Mouse (Mus musculus): ENCODE data around the gene Sytl1. TPM values are rescaled to one million over a fixed set of nuclear protein-coding genes. Genes with fewer than 3 reads are reported as not detected.
A peak's percentile ranks its signal among the peaks of the same experiment; 100 is the strongest.

The Sytl1 gene
- total RNA-seq, 2 experiments from 2014 or later, result not detected

DNA sequence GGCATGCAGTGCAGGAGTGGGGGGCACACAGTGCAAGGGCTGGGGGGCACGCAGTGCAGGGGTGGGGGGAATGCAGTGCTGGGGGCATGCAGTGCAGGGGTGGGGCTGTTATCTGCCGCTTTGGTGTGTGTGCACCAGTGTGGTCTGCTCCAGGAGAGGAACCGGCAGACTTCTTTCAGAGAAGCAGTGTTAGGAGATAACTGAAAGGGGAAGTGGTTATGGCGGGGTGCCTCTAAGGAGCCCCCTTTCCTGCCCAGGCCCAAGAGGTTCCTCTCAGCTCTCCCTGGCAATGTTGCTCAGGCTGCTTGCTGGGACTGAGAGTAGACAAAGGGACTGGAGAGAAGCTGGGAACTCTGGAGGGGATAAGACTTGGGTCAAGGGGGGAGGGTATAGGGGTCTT lies 25.0 kb downstream of the Sytl1 start:
- Histone ChIP-seq H3K27ac (no peak overlapping the region), H3K4me3 (no peak overlapping the region)
- intact Hi-C loops (cut with DNase I), result no loop called here
- DNase-seq, result no peak
- no peak for TF ChIP-seq CTCF (IDR thresholded peaks at IDR 0.05)

DNA sequence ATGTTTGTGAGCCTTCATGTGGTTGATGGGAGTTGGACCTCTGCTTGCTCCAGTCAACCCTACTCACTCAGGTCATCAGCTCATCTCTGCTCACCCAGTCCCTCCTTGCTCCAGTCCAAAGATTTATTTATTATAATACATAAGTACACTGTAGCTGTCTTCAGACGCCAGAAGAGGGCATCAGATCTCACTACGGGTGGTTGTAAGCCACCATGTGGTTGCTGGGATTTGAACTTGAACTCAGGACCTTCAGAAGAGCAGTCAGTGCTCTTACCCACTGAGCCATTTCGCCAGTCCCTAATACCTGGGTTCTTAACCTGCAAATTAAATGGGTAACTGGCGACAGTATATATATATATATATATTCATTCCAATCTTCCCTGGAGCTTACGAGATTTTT lies 27.5 kb downstream of the Sytl1 start:
- Histone ChIP-seq H3K4me3 (no peak overlapping the region), H3K27ac (no peak overlapping the region)
- DNase-seq, result no peak
- no peak for TF ChIP-seq CTCF (IDR thresholded peaks at IDR 0.05)
- intact Hi-C loops (cut with DNase I), result no loop called here

DNA sequence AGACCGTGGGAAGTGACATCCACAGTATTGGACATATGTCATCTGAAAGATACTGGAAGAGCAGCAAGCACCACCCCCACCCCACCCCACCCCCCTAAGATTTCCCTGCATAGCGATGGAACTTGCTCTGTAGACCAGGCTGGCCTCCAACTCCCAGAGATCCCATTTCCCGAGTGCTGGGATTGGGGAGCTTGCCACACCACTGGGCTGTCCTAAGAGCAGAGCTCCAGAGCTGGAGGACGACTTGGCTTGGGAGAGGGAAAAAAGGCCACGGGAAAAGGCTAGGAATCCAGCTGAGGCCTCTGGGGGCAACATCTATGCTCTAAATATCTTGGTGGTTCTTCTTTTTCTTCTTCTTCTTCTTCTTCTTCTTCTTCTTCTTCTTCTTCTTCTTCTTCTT lies 28.1 kb downstream of the Sytl1 start:
- intact Hi-C loops (cut with DNase I), result loop anchor here (5.0 kb wide), 1 partner anchor 63 kb away; no protein-coding TSS in a partner anchor
- no peak for DNase-seq

DNA sequence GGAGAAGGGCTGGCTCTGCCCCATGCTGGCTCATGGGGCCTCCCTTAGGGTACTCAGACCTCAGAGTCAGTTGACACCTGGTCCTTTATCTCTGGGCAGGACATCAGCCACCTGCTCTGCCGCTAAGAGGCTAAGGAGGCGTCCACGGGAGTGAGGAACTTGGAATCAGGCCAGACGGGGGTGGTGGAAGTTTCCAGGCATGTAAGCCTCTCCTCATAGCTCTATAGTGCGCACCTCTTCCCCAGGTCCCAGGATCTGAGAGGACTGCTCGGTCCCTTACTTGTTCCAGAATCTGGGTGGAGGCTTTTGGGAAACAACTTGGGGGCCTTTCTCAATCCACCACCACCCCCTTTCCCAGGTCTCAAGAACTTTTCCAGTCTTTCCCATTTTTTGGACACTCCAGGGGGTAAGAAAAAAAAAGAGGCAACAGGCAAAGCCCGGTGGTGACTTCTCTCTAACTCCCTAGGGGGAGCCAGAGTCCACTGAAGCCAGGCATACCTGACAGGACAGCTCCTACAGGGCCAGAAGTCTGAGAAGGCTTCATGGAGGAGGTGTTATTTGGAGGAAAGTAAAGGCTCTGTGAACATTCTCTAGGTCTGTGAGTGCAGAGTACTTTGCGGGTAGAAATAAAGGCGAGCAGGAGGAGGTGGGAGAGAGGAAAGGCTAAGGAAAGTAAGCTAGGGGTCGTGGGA lies 29.5 kb downstream of the Sytl1 start:
- TF ChIP-seq CTCF (IDR thresholded peaks at IDR 0.05), result peak; percentile 84
- Histone ChIP-seq H3K27ac (no peak overlapping the region), H3K4me3 (no peak overlapping the region)
- intact Hi-C loops (cut with DNase I), result loop anchor here (5.0 kb wide), 1 partner anchor 64 kb away; no protein-coding TSS in a partner anchor
- peak; percentile 61 for DNase-seq

More for the DNA sequence above, 28.1 kb downstream of the Sytl1 start:
- Histone ChIP-seq H3K27ac (no peak overlapping the region), H3K4me3 (no peak overlapping the region)
- TF ChIP-seq CTCF (IDR thresholded peaks at IDR 0.05), result no peak

DNA sequence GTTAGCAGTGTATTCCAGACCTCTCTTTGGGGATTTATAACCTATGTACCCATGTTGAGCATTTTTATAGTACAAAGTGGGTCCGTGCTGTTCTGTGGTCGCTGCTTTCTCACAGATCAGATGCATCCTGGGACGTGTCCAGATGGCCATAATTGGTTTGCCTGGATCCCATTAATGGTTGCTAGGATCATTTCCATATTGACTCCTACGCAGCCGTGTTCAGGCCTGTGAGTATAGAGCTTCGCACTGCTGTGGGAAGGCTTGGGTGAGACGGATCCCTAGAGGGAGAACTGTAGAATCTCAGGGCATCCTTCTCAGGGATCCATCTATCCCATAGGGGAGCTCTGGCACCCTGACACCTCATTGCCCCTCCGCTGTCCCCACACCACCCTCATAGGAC lies 33.3 kb downstream of the Sytl1 start:
- intact Hi-C loops (cut with DNase I), result no loop called here
- Histone ChIP-seq H3K4me3 (no peak overlapping the region), H3K27ac (no peak overlapping the region)
- TF ChIP-seq CTCF (IDR thresholded peaks at IDR 0.05), result no peak
- DNase-seq, result no peak

DNA sequence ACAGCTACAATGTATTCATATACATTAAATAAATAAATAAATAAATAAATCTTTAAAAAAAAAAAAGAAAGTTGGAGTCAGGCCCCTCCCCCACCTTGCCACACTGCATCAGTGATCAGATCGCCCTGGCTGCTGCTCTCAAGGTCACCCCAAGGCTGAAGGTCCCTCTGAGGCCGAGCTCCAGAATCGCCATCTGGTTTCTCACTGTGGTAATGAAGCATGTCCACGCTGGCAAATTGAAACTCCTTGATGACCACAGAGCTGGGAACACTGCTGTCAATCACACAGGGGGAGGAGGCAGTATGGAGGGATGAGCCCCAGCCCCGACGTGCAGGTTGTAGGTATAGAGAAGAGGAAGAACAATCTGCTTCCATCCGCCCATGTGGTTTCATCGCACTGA lies 35.3 kb downstream of the Sytl1 start:
- intact Hi-C loops (cut with DNase I), result no loop called here
- H3K27ac ChIP-seq, result peak overlapping the region; percentile 24; the same call in 1 of the 2 replicates
- no peak overlapping the region for H3K4me3 ChIP-seq
- no peak for DNase-seq
- TF ChIP-seq CTCF (IDR thresholded peaks at IDR 0.05), result no peak

DNA sequence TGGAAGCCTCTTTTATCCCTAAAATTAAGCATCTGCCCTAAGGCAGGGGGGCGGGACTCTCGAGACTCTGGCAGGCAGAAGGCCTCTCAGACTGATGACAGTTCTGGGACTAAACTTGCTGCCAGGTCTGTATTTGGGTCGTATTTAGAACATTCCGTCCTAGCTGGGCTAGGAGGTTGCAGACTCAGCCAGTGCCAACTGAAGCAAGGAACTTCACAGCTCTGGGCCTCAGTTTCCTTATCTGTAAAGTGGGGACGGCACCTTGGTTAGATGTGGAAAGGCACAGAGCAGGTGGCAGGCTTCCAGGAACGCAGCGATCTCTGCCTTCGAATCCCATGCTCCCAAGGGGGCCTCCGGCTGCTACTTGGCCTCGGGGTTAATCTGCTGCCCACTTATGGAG lies 36.8 kb downstream of the Sytl1 start:
- intact Hi-C loops (cut with DNase I), result no loop called here
- no peak overlapping the region for H3K4me3 ChIP-seq
- peak overlapping the region; percentile 59 for H3K27ac ChIP-seq
- DNase-seq, result peak; percentile 70
- no peak for TF ChIP-seq CTCF (IDR thresholded peaks at IDR 0.05)

DNA sequence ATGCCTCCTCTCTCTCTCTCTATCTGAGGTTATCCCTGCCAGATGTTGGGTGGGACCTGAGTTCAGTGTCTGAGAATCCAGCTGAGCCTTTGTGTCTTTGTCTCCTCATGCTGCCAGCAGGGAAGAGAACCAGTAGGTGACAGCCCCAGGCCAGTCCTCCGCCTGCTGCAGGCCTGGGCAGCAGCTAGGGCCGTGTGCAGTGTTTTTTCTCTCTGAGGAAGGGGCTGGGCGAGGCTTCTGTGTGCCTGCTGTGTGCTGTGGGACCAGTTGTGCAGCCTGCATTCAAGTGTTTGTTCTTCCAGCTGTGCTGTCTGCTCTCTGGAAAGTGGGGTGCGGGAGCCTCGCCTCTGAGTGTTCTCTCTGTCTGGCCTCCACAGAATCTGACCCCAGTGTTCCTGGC lies 39.0 kb downstream of the Sytl1 start:
- no peak for TF ChIP-seq CTCF (IDR thresholded peaks at IDR 0.05)
- intact Hi-C loops (cut with DNase I), result no loop called here
- DNase-seq, result no peak
- Histone ChIP-seq H3K4me3 (no peak overlapping the region), H3K27ac (no peak overlapping the region)

DNA sequence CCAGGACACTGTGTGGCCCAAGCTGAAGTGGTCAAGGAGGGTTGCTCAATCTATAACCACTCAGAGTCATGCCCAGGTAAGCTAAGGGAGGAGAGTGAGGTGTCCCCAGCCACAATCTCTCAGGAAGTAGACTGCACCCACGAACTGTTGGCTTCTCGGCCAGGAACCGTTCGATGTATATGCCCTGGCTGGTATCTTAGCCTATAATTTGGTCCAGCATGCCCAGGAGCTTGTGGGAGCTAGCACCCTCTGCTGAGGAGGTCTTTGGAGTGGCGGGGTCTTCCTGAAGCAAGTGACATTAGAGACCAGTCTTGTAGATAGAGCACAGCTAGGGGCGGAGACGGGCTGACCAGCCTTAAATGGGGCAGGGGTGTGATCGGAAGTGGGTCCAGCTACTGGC lies 41.2 kb downstream of the Sytl1 start:
- no peak overlapping the region for H3K4me3 ChIP-seq
- intact Hi-C loops (cut with DNase I), result no loop called here
- no peak overlapping the region for H3K27ac ChIP-seq
- no peak for TF ChIP-seq CTCF (IDR thresholded peaks at IDR 0.05)
- no peak for DNase-seq

DNA sequence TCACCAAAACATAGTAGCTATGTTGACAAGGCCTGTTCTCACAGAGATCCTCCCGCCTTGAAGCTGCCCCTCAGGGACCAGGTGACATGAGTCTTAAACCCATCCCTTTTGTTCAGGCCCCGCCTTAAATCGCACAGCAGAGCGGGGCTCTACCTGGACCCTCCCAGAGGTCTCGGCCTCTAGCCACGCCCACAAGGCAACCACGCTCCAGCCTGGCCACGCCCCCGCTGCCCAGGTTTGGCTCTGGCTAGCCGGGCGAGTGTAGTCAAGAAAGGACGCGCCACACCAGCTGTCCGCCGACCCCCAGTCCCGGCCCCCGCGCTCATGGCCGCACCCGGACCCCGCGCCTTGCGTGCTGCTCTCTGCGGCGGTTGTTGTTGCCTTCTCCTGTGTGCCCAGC lies 42.3 kb downstream of the Sytl1 start:
- DNase-seq, result no peak
- TF ChIP-seq CTCF (IDR thresholded peaks at IDR 0.05), result no peak
- H3K27ac ChIP-seq, result no peak overlapping the region
- intact Hi-C loops (cut with DNase I), result no loop called here
- peak overlapping the region; percentile 49 for H3K4me3 ChIP-seq

DNA sequence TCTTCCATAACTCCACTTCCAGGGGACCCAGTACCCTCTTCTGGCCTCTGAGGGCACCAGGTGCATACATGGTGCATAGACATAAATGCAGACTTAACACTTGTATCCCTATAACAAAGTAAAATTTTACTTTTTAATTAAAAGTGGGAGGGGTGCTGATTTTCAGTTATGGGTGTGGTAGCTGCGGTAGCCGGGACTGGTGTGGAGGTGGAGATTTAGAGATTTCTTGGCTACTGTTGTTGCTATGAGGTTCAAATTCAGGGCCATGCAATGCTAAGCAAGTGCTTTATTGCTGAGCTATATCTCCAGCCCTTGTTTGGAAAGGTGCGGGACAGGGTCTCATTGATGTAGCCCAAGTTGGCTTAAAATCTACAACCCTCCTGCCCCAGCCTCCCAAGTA lies 44.2 kb downstream of the Sytl1 start:
- Histone ChIP-seq H3K4me3 (no peak overlapping the region), H3K27ac (no peak overlapping the region)
- intact Hi-C loops (cut with DNase I), result no loop called here
- DNase-seq, result no peak
- TF ChIP-seq CTCF (IDR thresholded peaks at IDR 0.05), result no peak

DNA sequence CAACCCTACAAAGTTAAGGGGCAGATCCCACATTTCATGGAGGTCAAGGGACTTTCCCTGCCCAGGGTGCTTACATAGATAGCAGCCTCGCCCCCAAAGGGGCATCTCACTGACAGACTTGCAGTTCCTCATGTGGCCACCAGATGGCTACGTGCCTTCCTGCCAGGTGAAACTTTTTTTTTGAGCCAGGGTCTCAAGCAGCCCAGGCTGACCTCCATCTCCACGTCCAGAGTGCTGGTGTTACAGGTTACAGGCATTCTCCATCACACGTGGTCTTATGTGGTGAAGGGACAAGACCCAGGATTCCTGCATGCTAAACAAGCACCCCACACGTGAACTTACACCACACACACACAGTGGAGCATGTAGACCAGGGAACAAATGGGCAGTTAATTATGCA lies 45.3 kb downstream of the Sytl1 start:
- intact Hi-C loops (cut with DNase I), result loop anchor here (2.0 kb wide), 1 partner anchor 79 kb away; no protein-coding TSS in a partner anchor
- Histone ChIP-seq H3K4me3 (no peak overlapping the region), H3K27ac (no peak overlapping the region)
- peak; percentile 70 for DNase-seq
- peak; percentile 96; the same call in 1 of the 2 replicates for TF ChIP-seq CTCF (IDR thresholded peaks at IDR 0.05)

DNA sequence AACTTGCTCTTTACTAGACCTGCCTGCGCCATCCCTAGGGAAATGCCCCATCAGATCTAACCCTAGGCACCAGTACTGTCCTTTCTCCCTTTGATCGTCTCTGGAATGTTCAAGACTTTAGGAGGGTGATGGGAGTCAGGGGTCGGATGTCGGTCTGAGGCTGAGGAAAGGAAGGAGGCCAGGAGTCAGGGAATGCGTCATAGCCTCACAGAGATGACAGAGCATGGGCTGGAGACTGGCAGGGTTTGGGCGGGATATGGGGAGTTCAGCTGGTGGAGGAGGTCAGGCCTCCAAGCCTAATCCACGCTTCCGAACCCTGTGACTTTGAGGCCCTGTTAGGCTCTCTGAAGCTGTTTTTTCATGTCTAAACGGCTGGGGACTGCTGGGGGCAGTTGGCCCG lies 49.3 kb downstream of the Sytl1 start:
- DNase-seq, result no peak
- Histone ChIP-seq H3K4me3 (no peak overlapping the region), H3K27ac (no peak overlapping the region)
- no peak for TF ChIP-seq CTCF (IDR thresholded peaks at IDR 0.05)
- intact Hi-C loops (cut with DNase I), result loop anchor here (2.0 kb wide), 1 partner anchor 203 kb away; the partner anchor contains the start of gene Ahdc1

DNA sequence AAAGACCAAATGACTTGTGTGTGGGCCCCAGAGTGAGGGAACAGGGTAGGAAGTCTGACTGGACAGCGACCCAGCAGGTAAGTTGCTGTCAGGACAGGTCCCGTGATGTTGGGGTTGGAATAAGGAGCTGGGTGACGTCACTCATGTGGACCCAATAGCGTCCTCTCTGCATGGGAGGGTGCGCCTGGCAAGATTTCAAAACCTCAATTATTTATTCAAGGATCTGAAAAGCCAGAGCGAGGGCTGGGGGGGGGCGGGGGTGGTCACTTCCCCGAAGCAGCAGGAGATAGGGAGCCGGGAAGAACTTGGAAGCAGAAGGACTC lies 49.7 kb downstream of the Sytl1 start:
- intact Hi-C loops (cut with DNase I), result loop anchor here (2.0 kb wide), 1 partner anchor 202 kb away; the partner anchor contains the start of gene Ahdc1

More for the DNA sequence above, 49.7 kb downstream of the Sytl1 start:
- H3K4me3 ChIP-seq, result no peak overlapping the region; the same call in 1 of the 2 replicates
- H3K27ac ChIP-seq, result no peak overlapping the region
- no peak for DNase-seq
- no peak for TF ChIP-seq CTCF (IDR thresholded peaks at IDR 0.05)

Data from gastrocnemius, adult 2 months (tissue).